Mouse (Mus musculus) Patski (cell line): Measurements from ENCODE around the gene Cacna1f. TPM values are rescaled to one million over a fixed set of nuclear protein-coding genes. Genes with fewer than 3 reads are reported as not detected.
A peak's percentile ranks its signal among the peaks of the same experiment; 100 is the strongest.

Source experiments
- ATAC-seq: fragments of 100-300 bp; one replicate; pipeline ENCODE4 v1.8.0; 2021
- CTCF ChIA-PET: fragments of 350-600 bp; sonication (Branson Sonifier 250); formaldehyde crosslinking; loops from one replicate; lab custom pipeline; 2022; ENCODE audit warnings: inconsistent platforms; lab: Charles Lee
- POLR2A ChIA-PET: fragments of 350-600 bp; sonication (Branson Sonifier 250); formaldehyde crosslinking; loops from one replicate; lab custom pipeline; 2022; ENCODE audit warnings: antibody characterized with exemption, inconsistent platforms; lab: Charles Lee
- DNase-seq: peaks from one replicate; pipeline ENCODE4 v3.0.0-alpha.2; 2011; ENCODE audit warnings: low read depth, low spot score
- H3K27me3 ChIP-seq: fragments of 371-371 bp; one replicate; pipeline ENCODE4 v1.5.1; 2021
- CTCF ChIP-seq: fragments of 100-300 bp; IDR thresholded peaks from one replicate; pipeline ENCODE4 v1.5.1; 2021
- in situ Hi-C: fragments of 300-500 bp; cut with MboI; formaldehyde crosslinking; loops from 3 replicates; pipeline ENCODE4 v1.11.1; 2018; ENCODE audit warnings: low pct_unique_long_range_greater_than_20kb, mixed read lengths
- polyA plus RNA-seq: library from polyadenylated mRNA; unstranded; gene quantifications from one replicate; pipeline ENCODE4 v1.2.3, GENCODE M21; 2021

The Cacna1f gene
- polyA plus RNA-seq, 1 experiment from 2014 or later = not detected

GRCm38 (mm10) chrX:7632560-7632959 is 25.7 kb downstream of the Cacna1f start:
- CTCF ChIA-PET = no interaction called here
- DNase-seq = no peak
- ATAC-seq = no peak
- no peak for TF ChIP-seq CTCF
- POLR2A ChIA-PET = no interaction called here
- peaks cover 44% of the 10 kb centered on the region for H3K27me3 ChIP-seq
- in situ Hi-C loops = loop anchor here (25.0 kb wide), 1 partner anchor 1370 kb away; no protein-coding TSS in a partner anchor

GRCm38 (mm10) chrX:7635101-7635500 is 28.2 kb downstream of the Cacna1f start:
- peaks cover 31% of the 10 kb centered on the region for H3K27me3 ChIP-seq
- no peak for ATAC-seq
- CTCF ChIA-PET = no interaction called here
- in situ Hi-C loops = loop anchor here (25.0 kb wide), 1 partner anchor 1373 kb away; no protein-coding TSS in a partner anchor
- no peak for TF ChIP-seq CTCF
- DNase-seq = no peak
- POLR2A ChIA-PET = no interaction called here

DNA sequence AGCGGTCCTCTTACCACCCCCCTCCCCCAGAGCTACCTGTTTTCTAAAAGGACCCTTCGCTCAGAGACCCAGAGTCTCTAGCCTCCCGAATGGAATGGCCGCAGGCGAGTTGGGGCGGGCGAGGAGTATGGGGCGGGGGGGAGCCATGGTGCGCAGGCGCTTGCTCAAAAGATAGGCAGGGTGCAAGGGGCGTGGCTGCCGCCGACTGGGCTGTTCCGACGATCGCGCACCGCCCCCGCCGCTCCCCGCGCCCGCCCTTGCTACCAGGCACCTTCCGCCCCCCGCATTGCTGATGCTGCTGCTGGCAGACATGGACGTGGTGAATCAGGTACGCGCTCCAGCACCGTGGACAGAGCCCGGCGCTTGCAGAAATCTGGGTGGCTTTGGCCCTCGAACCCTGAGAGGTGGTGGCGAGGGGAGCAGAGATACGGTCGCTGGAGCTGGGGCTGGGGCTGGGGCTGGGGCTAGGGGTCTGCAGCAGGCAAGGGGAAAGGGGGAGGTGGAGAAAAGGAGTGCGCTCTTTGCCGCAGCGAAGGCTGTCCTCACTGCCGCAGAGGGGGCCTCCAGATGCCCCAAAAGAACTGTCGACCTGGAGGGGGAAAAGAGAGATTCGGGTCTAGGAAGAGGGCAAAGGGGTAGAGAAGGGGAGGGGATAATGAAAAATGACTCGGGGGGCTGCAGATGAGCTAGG is 31.7 kb downstream of the Cacna1f start, which contains the start of gene Syp:
Syp (plus strand) TSS at position 71 of the 691 bp plus-strand sequence.
- peak; percentile 33 for ATAC-seq

GRCm38 (mm10) chrX:7639536-7640325 is 32.8 kb downstream of the Cacna1f start:
- DNase-seq (no peak), ATAC-seq (no peak)
- CTCF ChIA-PET = no interaction called here
- H3K27me3 ChIP-seq = peaks cover 19% of the 10 kb centered on the region
- POLR2A ChIA-PET = no interaction called here
- no peak for TF ChIP-seq CTCF
- in situ Hi-C loops = loop anchor here (25.0 kb wide), 1 partner anchor 1377 kb away; no protein-coding TSS in a partner anchor

More for the DNA sequence above, 31.7 kb downstream of the Cacna1f start, which contains the start of gene Syp:
- DNase-seq = no peak
- in situ Hi-C loops = loop anchor here (25.0 kb wide), 1 partner anchor 1376 kb away; no protein-coding TSS in a partner anchor
- H3K27me3 ChIP-seq = peaks cover 22% of the 10 kb centered on the region
- POLR2A ChIA-PET = interaction anchor here (0.5 kb wide), 1 partner anchor 296 kb away, joined by 3 read pairs; no protein-coding TSS in a partner anchor
- CTCF ChIA-PET = no interaction called here
- no peak for TF ChIP-seq CTCF

GRCm38 (mm10) chrX:7640785-7641184 is 33.9 kb downstream of the Cacna1f start:
- ATAC-seq = no peak
- in situ Hi-C loops = loop anchor here (25.0 kb wide), 1 partner anchor 1378 kb away; no protein-coding TSS in a partner anchor
- no peak for DNase-seq
- POLR2A ChIA-PET = no interaction called here
- H3K27me3 ChIP-seq = peaks cover 8% of the 10 kb centered on the region
- TF ChIP-seq CTCF = no peak
- CTCF ChIA-PET = interaction anchor here (1.5 kb wide), 1 partner anchor 319 kb away, joined by 3 read pairs; no protein-coding TSS in a partner anchor

- ChIA-PET POLR2A (no interaction called here), CTCF (interaction anchor here (0.6 to 2.7 kb wide), 3 partner anchors 8 to 223 kb away, joined by 3 to 14 read pairs (median 5); no protein-coding TSS in a partner anchor)
- in situ Hi-C loops = loop anchor here (5.0 to 25.0 kb wide), 4 partner anchors 173 to 1383 kb away; no protein-coding TSS in a partner anchor
- DNase-seq (no peak), ATAC-seq (no peak)
- no peak for TF ChIP-seq CTCF
- peaks cover 9% of the 10 kb centered on the region for H3K27me3 ChIP-seq
Observed at GRCm38 (mm10) chrX:7645349-7645748, 38.5 kb downstream of the Cacna1f start.

DNA sequence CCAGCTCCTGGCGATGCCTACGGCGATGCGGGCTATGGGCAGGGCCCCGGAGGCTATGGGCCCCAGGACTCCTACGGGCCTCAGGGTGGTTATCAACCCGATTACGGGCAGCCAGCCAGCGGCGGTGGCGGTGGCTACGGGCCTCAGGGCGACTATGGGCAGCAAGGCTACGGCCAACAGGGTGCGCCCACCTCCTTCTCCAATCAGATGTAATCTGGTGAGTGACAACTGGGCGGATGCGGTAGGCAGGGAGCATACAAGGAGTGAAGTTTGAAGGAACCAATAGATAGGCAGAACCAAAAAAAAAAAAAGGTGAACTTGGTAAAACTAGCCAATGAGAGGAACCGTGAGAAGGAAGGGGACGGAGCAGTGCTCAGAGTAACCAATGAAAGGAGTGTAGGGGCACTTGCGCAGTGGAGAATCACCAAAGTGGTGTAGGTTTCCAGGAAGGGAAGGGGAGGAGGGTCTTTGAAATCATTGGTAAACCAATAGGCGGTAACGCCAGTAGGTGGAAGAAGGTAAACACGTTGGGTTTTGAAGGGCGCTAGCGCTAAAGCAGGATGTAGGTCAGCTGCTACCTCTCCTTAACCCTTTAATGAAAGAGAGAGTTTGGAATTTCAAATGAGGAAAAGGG is 41.9 kb downstream of the Cacna1f start:
- ChIA-PET POLR2A (interaction anchor here (0.7 kb wide), 1 partner anchor 94 kb away, joined by 3 read pairs; no protein-coding TSS in a partner anchor), CTCF (no interaction called here)
- no peak for TF ChIP-seq CTCF
- DNase-seq (peak; percentile 74), ATAC-seq (peak; percentile 95)
- in situ Hi-C loops = loop anchor here (5.0 to 25.0 kb wide), 4 partner anchors 176 to 1386 kb away; no protein-coding TSS in a partner anchor
- peaks cover 4% of the 10 kb centered on the region for H3K27me3 ChIP-seq

GRCm38 (mm10) chrX:7657221-7657639 is 50.3 kb downstream of the Cacna1f start, which contains the start of gene Prickle3:
Prickle3 (plus strand) TSS chrX:7657260.
- in situ Hi-C loops = no loop called here
- TF ChIP-seq CTCF = no peak
- POLR2A ChIA-PET = interaction anchor here (0.5 kb wide), 1 partner anchor 54 kb away, joined by 3 read pairs; no protein-coding TSS in a partner anchor
- peaks cover 13% of the 10 kb centered on the region for H3K27me3 ChIP-seq
- DNase-seq (no peak), ATAC-seq (no peak)
- CTCF ChIA-PET = no interaction called here

DNA sequence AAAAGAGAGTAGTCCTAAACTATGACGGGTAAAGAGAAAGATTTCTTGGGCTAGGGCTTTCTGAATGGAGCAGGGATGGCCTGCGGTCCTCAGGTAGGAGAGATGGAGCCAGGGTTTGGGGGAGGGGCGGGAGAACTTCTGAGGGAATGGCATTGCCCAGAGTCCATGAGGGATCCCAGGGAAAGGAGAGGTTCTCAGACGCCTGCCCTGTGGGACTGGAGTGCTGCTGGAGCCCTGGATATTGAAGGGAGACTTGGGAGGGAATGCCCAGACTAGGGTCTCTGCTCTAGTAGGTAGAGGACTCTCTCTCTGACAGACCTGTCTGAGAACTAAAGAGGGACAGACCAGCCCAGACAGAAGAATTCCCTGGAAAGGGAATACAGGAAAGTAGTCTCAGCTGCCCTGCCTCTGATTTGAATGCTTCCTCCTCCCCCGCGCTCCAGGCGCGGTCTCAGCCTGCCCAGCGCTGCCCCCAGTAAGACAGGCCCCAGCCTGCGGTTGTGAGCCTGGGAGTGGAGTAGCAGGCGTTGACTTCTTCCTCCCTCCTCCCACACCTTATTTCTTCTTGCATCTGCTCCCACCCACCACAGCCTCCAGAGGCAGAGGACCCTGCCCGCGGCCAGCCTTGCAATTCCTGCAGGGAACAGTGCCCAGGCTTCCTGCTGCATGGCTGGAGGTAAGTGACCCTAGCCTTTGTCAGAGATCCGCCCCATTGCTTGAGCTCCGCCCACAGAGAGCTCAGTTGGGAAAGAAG is 51.3 kb downstream of the Cacna1f start:
- in situ Hi-C loops = no loop called here
- POLR2A ChIA-PET = no interaction called here
- peaks cover 13% of the 10 kb centered on the region for H3K27me3 ChIP-seq
- TF ChIP-seq CTCF = no peak
- no peak for DNase-seq
- CTCF ChIA-PET = no interaction called here
- ATAC-seq = no peak
